Mouse (Mus musculus) testis, adult 2 months (tissue): ENCODE data around the gene Ntmt1.

Experiments
- CTCF ChIP-seq: fragments of 200-500 bp; IDR thresholded peaks from 2 replicates; pipeline ENCODE4 v1.5.1; 2012; ENCODE audit warnings: low read depth, mild to moderate bottlenecking, inconsistent platforms, low read length, moderate library complexity; ENCODE audit not compliant: control insufficient read depth, insufficient read depth, insufficient replicate concordance
- POLR2A ChIP-seq: fragments of 200-500 bp; IDR thresholded peaks from 2 replicates; pipeline ENCODE4 v1.6.1; 2012; ENCODE audit warnings: low read depth, mild to moderate bottlenecking, inconsistent platforms, low read length, moderate library complexity; ENCODE audit not compliant: control insufficient read depth

- no peak for TF ChIP-seq CTCF
- TF ChIP-seq POLR2A: no peak
These were observed 43.0 kb downstream of the Ntmt1 start for GRCm38 (mm10) chr2:30850581-30850980.
